Mouse (Mus musculus) testis, postnatal 14 days (tissue): Measurements from ENCODE around the gene B4galt1.

Experiments used
- DNase-seq: peaks from one replicate; pipeline ENCODE4 v3.0.0; 2021; ENCODE audit warnings: low spot score

Gene B4galt1

GRCm38 (mm10) chr4:40840448-40840847, 13.4 kb downstream of the B4galt1 start:
- no peak for DNase-seq

DNA sequence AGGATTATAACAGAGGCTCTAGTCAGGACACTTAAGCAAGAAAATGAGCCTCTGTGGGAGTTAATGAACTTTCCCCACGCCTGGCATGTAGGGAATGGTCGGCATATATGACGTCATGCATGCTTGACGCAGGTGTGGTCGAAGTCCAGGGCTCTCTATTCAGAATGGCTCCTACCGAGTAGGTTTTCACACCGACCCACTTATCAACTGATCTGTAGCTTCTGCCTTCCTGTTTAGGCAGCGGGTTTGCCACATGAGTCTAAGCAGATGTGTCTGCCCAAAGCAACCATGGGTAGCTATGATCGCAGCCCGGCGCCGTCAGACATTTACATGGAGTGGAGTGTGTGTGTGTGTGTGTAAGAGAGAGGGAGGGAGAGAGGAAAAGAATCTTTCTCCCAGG, 14.6 kb downstream of the B4galt1 start:
- DNase-seq = no peak

DNA sequence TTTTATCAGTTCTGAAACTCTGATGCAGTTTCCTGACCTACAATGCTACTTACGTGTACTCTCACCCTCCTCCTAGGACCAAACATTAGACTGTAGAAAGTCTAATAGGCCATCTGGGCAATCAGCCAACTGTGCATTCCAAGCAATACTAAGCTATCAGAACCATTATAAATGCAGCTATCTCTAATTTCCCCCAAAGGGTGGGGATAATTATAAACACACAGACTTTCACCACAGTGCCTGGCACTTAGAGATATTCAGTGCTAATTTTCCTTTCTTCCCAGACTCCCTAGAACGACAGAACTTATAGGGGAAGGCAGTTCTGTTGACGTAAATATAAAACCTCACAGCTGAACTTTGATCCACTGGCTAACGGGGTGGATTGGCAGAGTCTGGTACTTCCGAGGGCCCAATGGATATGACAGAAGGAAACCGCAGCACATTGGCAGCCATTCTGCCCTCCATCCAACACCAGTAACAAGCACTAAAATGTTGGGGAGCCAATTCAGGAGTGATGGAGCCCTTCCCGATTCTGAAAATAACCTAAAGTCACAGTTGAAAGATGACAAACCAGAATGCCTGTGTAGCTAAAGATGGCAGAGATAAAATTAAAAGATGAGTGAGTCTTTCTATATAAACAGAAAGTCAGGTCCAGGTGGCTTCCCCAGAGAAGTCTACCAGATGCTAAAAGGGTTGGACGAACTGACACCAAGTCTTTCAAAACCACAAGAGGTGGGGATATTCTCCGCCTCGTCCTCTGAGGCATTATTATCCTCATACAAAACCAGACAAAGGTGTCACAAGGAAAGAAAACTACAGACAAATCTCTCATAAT, 16.1 kb downstream of the B4galt1 start:
- no peak for DNase-seq

DNA sequence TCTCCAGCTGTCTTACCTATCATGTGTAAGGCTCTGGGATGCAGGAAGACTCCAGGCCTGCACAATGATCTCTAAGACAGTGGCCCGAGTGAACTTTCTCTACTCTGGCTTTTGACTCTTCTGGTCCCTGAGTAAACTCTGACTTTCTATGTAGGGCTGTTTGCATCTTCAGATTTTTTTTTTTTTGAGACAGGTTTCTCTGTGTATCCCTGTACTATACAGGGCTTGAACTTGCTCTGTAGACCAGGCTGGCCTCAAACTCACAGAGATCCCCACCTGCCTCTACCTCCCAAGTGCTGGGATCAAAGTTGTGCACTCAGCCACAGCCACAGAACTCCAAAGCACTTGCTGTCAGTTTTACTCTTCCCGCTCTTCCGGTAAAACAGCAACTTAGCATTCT, 16.8 kb downstream of the B4galt1 start:
- DNase-seq = no peak

DNA sequence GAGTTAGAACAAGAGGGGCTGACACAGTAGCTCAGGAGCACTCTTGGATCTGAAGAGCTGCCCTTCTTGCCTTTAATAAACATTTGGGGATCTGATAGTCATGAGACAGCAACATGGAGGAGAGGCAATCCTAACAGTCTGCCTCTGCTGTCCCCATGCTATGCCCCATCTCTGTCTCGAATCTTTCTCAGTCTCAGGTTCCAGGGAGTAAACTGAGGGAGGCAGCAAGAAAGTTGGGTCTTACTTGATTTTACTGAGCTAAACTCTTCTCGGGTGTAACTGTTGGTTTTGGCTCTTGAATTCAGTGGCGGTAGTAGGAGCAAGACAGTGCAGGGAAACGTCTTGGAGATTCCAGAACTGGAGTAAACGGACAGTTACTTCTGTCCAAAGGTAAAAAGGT, 18.9 kb downstream of the B4galt1 start:
- no peak for DNase-seq

DNA sequence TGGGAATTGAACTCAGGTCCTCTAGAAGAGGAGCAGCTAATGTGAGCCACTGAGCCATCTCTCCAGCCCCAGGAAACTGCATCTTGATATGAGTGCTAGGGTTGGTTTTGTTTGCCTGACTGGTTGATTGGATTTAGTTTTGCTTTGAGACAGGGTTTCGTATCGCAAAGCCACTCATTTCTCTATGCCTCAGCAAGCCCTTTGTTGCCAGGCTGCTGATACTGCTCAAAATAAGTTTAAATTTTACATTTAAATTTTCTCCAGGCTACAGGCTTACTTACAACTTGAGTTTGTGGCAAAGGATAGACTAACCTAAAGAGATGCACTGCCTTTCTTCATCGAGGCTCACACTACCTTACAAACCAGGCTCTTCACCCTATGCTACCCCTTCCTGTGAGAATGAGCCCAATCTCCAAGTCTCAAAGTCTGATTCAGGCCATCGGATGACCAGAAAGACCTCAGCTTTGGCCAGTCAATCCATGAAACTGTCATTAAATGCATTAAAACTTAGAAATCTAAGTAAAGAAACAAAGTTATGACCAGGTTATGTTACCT, 19.5 kb downstream of the B4galt1 start:
- no peak for DNase-seq

DNA sequence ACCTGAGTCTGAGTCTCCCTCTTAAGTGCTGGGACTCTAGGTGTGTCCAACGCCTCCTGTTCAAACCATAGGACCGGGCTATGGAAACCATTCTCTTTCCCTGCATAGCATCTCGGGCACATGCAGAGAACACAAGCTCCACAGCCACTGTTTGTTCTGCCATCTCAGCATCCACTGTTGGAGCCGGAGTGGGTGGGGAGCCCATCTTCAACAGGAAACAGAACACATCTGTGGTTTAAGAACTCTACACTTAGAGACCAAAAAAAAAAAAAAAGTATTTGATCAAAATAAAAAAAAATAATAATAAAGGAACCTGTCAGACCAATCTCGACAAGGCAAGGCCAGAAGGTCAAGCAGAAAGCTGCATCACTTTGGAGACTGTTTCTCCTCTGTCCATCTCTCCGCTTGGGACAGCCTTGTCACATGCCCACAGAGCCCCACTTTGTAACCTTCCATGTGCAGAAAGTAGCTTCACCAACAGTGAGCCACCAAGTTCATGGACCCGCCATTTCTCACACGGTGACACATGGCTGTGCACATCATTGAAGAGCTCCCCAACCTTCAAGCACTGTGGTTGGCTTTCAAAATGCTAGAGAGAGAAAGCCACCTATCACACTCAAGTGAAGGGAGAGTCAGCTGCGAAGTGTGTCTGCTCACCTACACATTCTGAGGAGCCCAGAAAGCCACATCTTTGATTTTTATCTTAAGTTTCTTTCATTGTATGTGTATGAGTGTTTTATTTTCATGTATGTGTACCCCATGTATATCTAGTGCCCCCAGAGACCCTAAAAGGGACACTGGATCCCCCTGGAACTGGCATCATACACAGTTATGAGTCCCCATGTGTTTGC, 20.2 kb downstream of the B4galt1 start:
- DNase-seq = no peak

GRCm38 (mm10) chr4:40830530-40830929, 23.3 kb downstream of the B4galt1 start:
- no peak for DNase-seq

DNA sequence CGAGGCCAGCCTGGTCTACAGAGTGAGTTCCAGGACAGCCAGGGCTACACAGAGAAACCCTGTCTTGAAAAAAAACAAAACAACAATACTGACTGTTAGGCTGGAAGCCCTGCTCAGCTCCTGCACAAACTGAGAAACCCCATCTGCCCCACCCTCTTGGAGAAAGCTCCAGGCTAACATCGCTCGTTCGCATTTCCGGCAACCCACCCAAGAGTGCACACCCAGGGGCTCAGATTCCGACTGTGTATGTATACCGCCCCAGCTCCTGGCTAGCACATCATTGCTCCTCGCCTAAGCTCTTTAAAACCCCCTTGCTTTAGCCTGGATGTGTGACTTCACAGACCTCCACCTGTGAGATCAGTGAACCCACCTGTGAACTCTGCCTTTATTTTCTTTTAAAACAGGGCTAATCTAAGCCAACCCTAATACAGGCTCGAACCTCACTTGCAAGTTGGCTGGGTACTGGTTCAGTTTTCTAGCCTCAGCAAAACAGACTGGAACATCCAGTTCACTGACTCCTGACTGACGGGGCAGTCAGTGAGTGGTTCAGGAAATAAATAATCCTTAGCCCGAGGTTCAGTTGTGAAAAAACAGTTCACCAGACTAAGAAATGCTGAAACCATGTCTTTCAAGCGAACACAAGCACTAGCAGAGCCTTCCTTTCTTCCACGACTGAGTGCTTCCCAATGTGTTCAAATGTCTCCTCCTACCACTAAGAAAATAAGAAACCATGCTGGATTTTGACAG, 24.0 kb downstream of the B4galt1 start:
- DNase-seq = no peak

GRCm38 (mm10) chr4:40828910-40829309, 24.9 kb downstream of the B4galt1 start:
- DNase-seq = no peak

DNA sequence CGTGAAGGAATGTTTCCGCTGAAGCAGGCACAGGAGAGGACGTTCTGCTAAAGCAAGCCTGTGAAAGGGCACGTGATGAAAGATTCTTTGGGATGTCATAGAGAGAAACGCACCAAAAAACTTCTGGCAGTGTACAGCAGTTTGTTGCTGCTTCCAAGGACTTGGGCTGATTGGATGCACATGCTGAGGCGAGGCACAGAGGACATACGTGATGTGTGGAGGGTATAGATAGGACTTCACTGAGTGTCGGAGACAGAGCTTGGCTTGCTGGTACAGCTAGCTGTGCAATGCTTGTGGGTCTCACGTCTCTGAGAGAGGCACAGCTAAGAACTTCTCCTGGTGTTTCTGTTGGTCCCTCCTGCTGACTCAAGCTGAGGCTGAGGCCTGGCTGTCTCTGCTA, 25.9 kb downstream of the B4galt1 start:
- DNase-seq = no peak

GRCm38 (mm10) chr4:40826810-40827209, 27.0 kb downstream of the B4galt1 start:
- DNase-seq = no peak

DNA sequence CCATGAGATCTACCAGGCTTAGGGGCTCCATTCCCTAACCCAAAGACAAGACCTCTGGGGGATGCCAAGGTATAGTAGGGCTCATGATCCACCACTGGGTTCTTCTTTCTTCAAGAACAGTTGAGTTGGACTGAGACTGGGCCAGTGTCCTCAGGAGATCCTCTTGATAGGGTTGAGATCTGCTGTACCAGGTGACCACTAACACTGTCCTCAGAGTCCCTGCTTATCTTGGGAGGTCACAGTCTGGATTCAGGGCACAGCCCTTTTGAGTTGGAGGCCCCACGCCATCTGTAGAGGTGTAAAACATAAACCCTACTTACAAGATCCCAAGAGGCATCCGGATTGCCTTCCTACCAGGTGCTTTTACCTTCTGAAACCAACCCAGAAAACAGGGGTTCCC, 27.8 kb downstream of the B4galt1 start:
- DNase-seq = no peak

GRCm38 (mm10) chr4:40825146-40825545, 28.7 kb downstream of the B4galt1 start:
- no peak for DNase-seq

- DNase-seq = no peak
These were observed 29.3 kb downstream of the B4galt1 start for GRCm38 (mm10) chr4:40824505-40824904.

- no peak for DNase-seq
These were observed 30.1 kb downstream of the B4galt1 start for GRCm38 (mm10) chr4:40823664-40824063.

DNA sequence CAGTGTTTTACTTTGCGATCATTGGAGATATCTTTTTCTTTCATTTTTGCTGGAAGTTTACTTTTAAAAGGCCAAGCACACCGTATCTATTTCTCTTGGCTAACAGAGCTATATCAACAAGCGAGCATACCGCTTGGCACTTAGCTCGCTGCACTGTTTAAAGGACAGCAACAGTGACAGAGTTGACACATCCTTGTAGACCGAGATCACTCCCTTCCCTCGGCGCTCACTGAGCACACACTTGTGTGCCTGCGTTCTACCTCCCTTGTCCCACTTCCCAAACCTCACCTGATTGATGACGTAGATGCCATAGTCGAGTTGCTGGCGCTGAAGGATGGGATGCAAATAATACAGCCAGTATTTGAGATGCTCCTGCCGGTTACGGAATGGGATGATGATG, 30.7 kb downstream of the B4galt1 start:
- no peak for DNase-seq

DNA sequence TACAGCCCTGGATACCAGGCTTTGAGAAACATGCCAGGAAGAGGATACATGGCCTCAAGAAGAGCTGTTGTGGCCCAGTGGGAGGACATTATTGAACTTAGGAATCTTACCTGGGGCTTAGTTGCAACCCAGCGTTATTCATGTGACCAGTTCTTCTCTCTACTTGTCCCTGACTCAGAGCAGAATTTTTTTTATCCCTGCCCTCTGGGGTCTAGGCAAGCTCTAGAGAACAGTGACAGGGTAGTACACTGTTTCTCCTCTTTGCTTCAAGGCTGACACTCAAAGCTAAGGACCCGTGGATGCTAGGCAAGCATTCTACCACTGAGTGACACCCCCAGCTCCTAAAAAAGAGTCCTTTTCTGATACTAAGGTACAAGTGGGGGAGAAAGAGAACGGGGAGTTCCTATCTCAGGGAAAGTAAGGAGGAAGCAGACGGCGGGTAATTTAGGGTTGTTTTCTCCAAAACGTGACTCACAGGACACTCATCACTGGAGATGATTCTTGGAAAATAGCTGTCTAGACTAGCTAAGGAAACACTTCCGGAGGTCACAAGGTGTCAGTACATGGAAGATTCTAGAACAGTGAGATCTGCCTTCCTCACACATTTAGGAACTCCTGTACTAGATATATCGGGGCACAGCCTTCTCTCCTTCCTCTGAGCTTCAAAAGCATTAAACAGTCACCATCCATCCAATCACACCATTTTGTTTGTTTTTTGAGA, 32.3 kb downstream of the B4galt1 start:
- no peak for DNase-seq

- no peak for DNase-seq
These were observed 32.9 kb downstream of the B4galt1 start for GRCm38 (mm10) chr4:40820903-40821302.

DNA sequence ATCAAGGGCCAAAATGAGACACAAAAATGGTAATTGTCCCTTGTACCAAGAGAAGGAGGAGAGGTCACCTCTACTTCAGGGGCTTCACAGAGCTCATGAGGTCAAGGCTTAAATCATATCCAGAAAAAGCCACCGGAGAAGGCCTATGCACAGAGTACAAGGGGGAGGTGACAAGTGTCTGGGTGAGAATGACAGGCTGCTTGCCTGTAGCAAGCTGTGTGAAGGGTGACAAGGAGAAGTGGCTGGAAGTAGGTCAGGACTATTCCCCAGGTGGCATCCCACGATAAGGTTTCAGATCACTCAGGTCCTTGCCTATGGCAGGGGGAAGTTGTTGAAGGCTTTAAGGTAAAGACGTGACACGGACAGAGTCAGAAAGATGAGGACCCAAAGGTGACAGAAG, 33.8 kb downstream of the B4galt1 start:
- DNase-seq = no peak

GRCm38 (mm10) chr4:40819151-40819550, 34.7 kb downstream of the B4galt1 start:
- DNase-seq = no peak

DNA sequence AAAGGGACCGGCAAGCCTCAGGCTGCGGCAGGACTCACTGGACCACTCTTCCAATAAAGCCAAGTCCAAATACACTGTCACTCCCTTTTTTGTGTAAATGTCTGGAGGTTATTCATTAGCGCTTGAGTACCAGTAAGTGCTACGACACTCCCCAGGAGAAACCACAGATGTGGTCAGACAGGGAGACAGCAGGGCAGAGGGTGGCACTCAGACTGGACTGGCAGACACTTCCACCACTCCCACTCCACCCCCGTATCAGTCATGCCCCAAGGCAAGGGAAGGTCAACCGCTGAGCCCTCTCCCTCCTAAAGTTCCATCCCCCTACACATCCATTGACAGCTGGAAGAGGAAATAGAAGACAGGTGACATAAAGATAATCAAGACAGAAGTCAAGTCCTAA, 35.4 kb downstream of the B4galt1 start:
- no peak for DNase-seq
